Mouse (Mus musculus): ENCODE measurements at regions not wholly inside any gene's neighbourhood (a gene's known extent, or its start where the extent isn't known, plus 50 kb on each side); places are given as distances from the start of the nearest gene placed in this dataset.

DNA sequence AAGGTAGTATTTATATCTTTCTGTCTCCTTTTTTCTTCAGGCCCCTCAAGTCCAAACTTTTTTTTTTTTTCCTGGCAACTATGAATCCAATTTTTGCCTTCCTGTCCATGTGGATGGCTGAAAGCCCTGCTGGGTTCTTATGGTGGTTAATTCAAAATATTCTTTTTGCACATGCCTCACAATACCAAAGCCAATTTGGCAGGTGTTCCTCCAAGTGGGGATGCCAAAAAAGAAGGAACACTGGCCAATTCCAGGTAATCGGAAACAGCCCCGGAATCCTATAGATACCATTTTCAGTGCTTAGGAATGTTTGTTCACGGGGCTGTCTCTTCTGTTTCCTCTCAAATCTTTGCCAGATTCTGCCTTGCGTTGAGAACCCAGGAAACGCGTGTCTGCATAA, 448.2 kb downstream of the Tmem132b start:
- Histone ChIP-seq H3K27me3 (ENCODE audit: control insufficient read depth, insufficient read depth, low read length) (no peaks in the 10 kb centered on the region), H3K36me3 (ENCODE audit: control insufficient read depth, insufficient read depth, low read length) (no peaks in the 10 kb centered on the region), H3K27ac (ENCODE audit: low read depth, low read length) (no peak overlapping the region), H3K4me3 (ENCODE audit: low read depth, low read length) (no peak overlapping the region), H3K9me3 (ENCODE audit: control insufficient read depth, low read length) (no peaks in the 10 kb centered on the region), H3K9ac (replicated peaks; ENCODE audit: low read depth, low read length) (no peak overlapping the region), H3K4me2 (ENCODE audit: low read depth, low read length) (no peak overlapping the region), H3K4me1 (ENCODE audit: control insufficient read depth, insufficient read depth, low read length) (no peaks in the 10 kb centered on the region)
- 92% methylated on average over 6 of the region's 6 CpGs for WGBS
- no peak for ATAC-seq (ENCODE audit: low read depth)

DNA sequence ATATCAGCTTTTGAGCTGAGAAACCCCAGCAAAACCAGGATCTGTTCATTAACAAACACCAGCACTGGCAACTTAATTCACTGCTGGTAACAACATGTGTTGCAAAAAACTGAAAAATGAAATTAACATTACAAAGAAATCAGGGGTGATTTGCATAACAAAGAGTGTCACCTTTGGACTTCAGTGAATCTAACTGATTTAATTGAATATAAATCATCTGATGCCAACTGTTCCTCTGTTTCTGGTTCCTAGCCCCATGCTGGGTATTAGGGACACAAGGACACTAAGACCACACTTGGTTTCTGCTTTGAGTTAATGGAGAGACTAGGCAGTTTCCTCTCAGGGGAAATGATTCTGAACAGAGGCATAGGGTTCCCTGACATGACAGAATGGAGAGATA, 453.8 kb downstream of the Tmem132b start:
- H3K4me3 ChIP-seq (ENCODE audit: low read depth, low read length): no peak overlapping the region
- no peak overlapping the region for H3K4me2 ChIP-seq (ENCODE audit: low read depth, low read length)
- no peak overlapping the region for H3K27ac ChIP-seq (ENCODE audit: low read depth, low read length)
- H3K36me3 ChIP-seq (ENCODE audit: control insufficient read depth, insufficient read depth, low read length): no peaks in the 10 kb centered on the region
- H3K4me1 ChIP-seq (ENCODE audit: control insufficient read depth, insufficient read depth, low read length): no peaks in the 10 kb centered on the region
- ATAC-seq (ENCODE audit: low read depth): no peak
- H3K27me3 ChIP-seq (ENCODE audit: control insufficient read depth, insufficient read depth, low read length): no peaks in the 10 kb centered on the region
- no peak overlapping the region for H3K9ac ChIP-seq (replicated peaks; ENCODE audit: low read depth, low read length)
- no peaks in the 10 kb centered on the region for H3K9me3 ChIP-seq (ENCODE audit: control insufficient read depth, low read length)

DNA sequence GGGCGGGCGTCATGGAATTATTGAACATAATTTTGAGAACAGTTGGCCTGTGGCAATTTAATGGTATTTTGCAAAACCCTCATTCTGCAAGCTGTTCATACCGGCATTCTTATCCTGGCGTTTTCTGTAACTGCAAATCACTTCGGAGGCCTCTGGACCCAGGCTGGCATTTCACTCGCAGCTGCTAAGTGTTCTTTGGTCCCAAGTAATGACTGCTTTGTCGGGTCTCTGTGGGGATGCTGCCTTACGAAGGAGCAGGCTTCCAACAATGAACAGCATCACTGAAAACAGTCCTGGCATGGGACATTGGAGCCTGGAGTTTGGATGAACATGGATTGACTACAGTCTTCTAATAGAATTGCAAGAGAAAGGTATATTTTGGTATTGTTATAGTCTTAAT, 465.6 kb downstream of the Tmem132b start:
- no peaks in the 10 kb centered on the region for H3K36me3 ChIP-seq (ENCODE audit: control insufficient read depth, insufficient read depth, low read length)
- no peak for ATAC-seq (ENCODE audit: low read depth)

DNA sequence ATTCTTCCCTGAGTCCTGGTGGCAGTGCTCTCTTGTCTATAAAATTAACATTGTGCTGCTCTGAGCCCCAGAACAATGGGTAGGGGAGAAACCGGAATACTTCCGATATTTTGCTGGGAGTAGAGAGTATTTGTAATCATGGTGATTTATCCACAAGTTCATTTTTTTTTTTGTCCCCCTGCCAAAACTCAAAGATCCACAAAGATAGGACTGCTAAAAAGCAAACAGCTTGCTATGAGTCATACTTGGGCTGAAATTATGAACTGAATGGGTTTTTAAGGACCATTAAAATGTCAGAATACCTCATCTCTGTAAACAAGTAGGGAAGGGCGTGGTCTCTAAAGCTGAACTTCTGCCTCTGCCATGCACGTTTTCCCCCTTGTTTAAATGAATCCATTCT, 476.3 kb downstream of the Tmem132b start:
- Histone ChIP-seq H3K9ac (replicated peaks; ENCODE audit: low read depth, low read length) (no peak overlapping the region), H3K36me3 (ENCODE audit: control insufficient read depth, insufficient read depth, low read length) (no peaks in the 10 kb centered on the region), H3K9me3 (ENCODE audit: control insufficient read depth, low read length) (no peaks in the 10 kb centered on the region), H3K4me2 (ENCODE audit: low read depth, low read length) (no peak overlapping the region), H3K27me3 (ENCODE audit: control insufficient read depth, insufficient read depth, low read length) (no peaks in the 10 kb centered on the region), H3K27ac (ENCODE audit: low read depth, low read length) (no peak overlapping the region; the same call in 1 of the 2 replicates), H3K4me3 (ENCODE audit: low read depth, low read length) (no peak overlapping the region), H3K4me1 (ENCODE audit: control insufficient read depth, insufficient read depth, low read length) (no peaks in the 10 kb centered on the region)
- WGBS: 63% methylated on average over 4 of the region's 4 CpGs
- no peak for ATAC-seq (ENCODE audit: low read depth)

More for the DNA sequence above, 465.6 kb downstream of the Tmem132b start:
- Histone ChIP-seq H3K4me2 (ENCODE audit: low read depth, low read length) (no peak overlapping the region), H3K4me3 (ENCODE audit: low read depth, low read length) (no peak overlapping the region), H3K4me1 (ENCODE audit: control insufficient read depth, insufficient read depth, low read length) (no peaks in the 10 kb centered on the region), H3K9me3 (ENCODE audit: control insufficient read depth, low read length) (no peaks in the 10 kb centered on the region), H3K27me3 (ENCODE audit: control insufficient read depth, insufficient read depth, low read length) (no peaks in the 10 kb centered on the region), H3K27ac (ENCODE audit: low read depth, low read length) (no peak overlapping the region), H3K9ac (replicated peaks; ENCODE audit: low read depth, low read length) (no peak overlapping the region)
- 26% methylated on average over 8 of the region's 8 CpGs for WGBS

DNA sequence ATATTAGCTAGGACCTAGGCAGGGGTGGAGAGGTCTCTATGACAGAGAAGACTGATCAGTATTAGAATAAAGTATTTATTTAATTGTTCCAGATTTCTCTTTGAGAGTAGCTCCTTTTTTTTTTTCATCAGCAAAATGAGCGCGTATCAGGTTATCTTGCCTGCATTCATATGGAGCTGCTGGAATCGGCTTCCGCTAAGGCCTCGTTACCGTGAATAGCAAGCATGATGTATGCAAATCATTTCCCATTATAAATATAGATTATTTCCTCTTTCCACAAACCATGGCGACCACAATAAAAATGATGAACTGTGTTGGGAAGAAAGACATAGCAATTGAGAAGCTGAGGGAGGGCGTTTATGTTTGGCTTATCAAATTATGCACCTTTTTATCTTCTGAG, 476.7 kb downstream of the Tmem132b start:
- no peaks in the 10 kb centered on the region for H3K4me1 ChIP-seq (ENCODE audit: control insufficient read depth, insufficient read depth, low read length)
- no peak overlapping the region for H3K9ac ChIP-seq (replicated peaks; ENCODE audit: low read depth, low read length)
- no peaks in the 10 kb centered on the region for H3K36me3 ChIP-seq (ENCODE audit: control insufficient read depth, insufficient read depth, low read length)
- WGBS: 65% methylated on average over 8 of the region's 8 CpGs
- no peak overlapping the region for H3K27ac ChIP-seq (ENCODE audit: low read depth, low read length)
- H3K27me3 ChIP-seq (ENCODE audit: control insufficient read depth, insufficient read depth, low read length): no peaks in the 10 kb centered on the region
- H3K4me2 ChIP-seq (ENCODE audit: low read depth, low read length): no peak overlapping the region
- H3K4me3 ChIP-seq (ENCODE audit: low read depth, low read length): no peak overlapping the region
- H3K9me3 ChIP-seq (ENCODE audit: control insufficient read depth, low read length): no peaks in the 10 kb centered on the region
- no peak for ATAC-seq (ENCODE audit: low read depth)

DNA sequence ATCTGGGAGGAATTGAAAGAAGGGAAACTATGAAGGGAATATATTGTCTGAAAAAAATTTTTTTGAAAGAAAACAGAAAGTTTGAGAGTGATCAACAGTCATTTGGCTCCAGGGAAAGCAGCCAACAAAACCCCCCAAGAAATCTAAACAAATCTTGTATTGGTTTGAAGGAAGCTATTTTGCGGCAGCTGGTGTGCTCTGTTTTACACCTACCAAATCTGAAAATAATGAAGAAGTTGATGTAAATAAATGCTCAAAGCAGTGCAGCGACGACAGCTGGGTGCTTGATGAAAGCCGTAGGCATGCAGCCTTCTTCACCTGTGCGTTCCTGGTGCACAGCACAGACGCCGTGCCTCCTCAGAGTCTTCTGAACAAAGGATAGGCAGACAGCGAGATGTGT, 488.2 kb downstream of the Tmem132b start:
- Histone ChIP-seq H3K4me1 (ENCODE audit: control insufficient read depth, insufficient read depth, low read length) (no peaks in the 10 kb centered on the region), H3K9me3 (ENCODE audit: control insufficient read depth, low read length) (no peaks in the 10 kb centered on the region), H3K4me3 (ENCODE audit: low read depth, low read length) (no peak overlapping the region), H3K4me2 (ENCODE audit: low read depth, low read length) (no peak overlapping the region), H3K27ac (ENCODE audit: low read depth, low read length) (no peak overlapping the region), H3K9ac (replicated peaks; ENCODE audit: low read depth, low read length) (no peak overlapping the region), H3K36me3 (ENCODE audit: control insufficient read depth, insufficient read depth, low read length) (no peaks in the 10 kb centered on the region), H3K27me3 (ENCODE audit: control insufficient read depth, insufficient read depth, low read length) (no peaks in the 10 kb centered on the region)
- no peak for ATAC-seq (ENCODE audit: low read depth)
- 92% methylated on average over 8 of the region's 8 CpGs for WGBS

DNA sequence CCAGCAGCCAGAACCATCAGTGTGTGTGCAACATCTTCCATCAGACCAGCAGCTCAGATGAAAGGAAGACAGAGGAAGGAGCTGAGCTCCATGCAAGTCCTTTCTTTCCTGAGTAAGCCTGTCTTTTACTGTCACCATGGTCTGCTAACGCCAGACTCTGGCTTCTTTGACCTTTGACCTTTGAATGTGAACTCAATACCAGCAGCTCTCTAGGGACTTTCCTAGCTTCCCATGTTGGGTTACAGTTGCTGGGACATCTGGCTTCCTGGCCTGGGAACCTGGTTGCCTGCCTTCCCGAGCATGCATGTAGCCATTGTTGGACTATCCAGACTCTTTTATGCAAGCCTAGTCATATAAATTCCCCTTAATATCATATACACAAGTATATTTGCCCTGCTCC, 492.3 kb downstream of the Tmem132b start:
- H3K27ac ChIP-seq (ENCODE audit: low read depth, low read length): no peak overlapping the region
- ATAC-seq (ENCODE audit: low read depth): no peak
- H3K4me2 ChIP-seq (ENCODE audit: low read depth, low read length): no peak overlapping the region
- H3K36me3 ChIP-seq (ENCODE audit: control insufficient read depth, insufficient read depth, low read length): no peaks in the 10 kb centered on the region
- H3K4me3 ChIP-seq (ENCODE audit: low read depth, low read length): no peak overlapping the region
- 35% methylated on average over 2 of the region's 2 CpGs for WGBS
- H3K9ac ChIP-seq (replicated peaks; ENCODE audit: low read depth, low read length): no peak overlapping the region
- H3K9me3 ChIP-seq (ENCODE audit: control insufficient read depth, low read length): no peaks in the 10 kb centered on the region
- no peaks in the 10 kb centered on the region for H3K27me3 ChIP-seq (ENCODE audit: control insufficient read depth, insufficient read depth, low read length)
- H3K4me1 ChIP-seq (ENCODE audit: control insufficient read depth, insufficient read depth, low read length): no peaks in the 10 kb centered on the region

DNA sequence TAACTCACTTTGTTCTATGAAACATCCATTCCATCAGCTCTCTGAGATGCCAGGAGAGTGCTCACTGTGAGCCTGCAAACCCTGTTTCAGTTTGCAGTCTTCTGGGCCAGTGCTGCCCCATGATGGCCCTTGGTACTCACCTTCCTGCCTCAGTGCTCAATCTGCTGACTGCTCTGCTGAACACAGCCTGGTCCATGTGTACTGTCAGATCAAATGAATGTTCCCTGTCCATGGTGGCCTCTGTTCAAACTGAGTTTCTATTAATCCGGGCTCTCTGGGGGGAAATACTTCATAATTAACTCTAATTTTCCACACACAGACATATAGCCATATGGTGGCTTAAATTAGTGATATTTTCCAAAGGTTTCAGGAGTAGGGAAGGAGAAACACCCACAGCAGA, 503.3 kb downstream of the Tmem132b start:
- Histone ChIP-seq H3K4me2 (ENCODE audit: low read depth, low read length) (no peak overlapping the region), H3K27me3 (ENCODE audit: control insufficient read depth, insufficient read depth, low read length) (no peaks in the 10 kb centered on the region), H3K36me3 (ENCODE audit: control insufficient read depth, insufficient read depth, low read length) (no peaks in the 10 kb centered on the region), H3K9me3 (ENCODE audit: control insufficient read depth, low read length) (no peaks in the 10 kb centered on the region), H3K9ac (replicated peaks; ENCODE audit: low read depth, low read length) (no peak overlapping the region), H3K4me3 (ENCODE audit: low read depth, low read length) (no peak overlapping the region), H3K27ac (ENCODE audit: low read depth, low read length) (no peak overlapping the region), H3K4me1 (ENCODE audit: control insufficient read depth, insufficient read depth, low read length) (no peaks in the 10 kb centered on the region)
- WGBS: 85% methylated on average over 1 of the region's 1 CpGs
- no peak for ATAC-seq (ENCODE audit: low read depth)

DNA sequence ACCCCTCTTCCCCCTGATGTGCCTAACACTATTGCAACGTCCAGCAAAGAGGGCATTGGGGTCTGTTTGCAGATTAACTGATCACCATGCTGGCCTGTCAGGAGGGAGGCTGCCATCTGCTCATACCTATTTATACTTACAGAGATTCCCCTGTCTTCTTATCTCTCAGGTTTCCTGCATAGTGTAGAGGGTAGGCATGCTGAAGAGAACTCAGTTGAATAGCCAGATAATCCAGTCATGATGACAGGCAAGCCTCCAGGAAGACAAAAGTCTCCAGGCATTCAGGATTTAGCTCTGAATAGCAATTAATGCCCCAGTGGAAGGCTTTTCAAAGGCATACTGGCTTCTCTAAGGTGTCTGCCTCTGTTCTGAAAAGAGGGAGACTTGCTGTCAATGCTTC, 505.1 kb downstream of the Tmem132b start:
- WGBS: 11% methylated on average over 1 of the region's 1 CpGs

DNA sequence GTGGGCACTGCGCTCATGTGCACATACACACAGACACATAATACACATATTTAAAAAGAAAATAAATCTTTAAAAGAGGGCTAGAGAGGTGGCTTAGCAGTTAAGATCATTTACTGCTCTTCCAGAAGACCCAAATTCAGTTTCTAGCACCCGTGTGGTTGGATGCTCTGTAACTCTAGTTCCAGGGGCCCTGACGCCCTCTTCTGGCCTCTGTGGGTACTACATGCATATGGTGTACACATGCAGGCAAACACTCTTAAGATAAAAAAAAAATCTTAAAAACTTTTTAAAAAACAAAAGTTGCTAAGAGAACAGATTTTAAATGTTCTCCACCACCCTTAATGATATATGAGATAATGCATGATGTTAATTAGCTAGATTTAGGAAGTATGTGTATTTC, 514.2 kb downstream of the Tmem132b start:
- H3K9ac ChIP-seq (replicated peaks; ENCODE audit: low read depth, low read length): no peak overlapping the region
- 87% methylated on average over 3 of the region's 3 CpGs for WGBS
- no peaks in the 10 kb centered on the region for H3K36me3 ChIP-seq (ENCODE audit: control insufficient read depth, insufficient read depth, low read length)
- no peak overlapping the region for H3K4me2 ChIP-seq (ENCODE audit: low read depth, low read length)
- no peak overlapping the region for H3K4me3 ChIP-seq (ENCODE audit: low read depth, low read length)
- ATAC-seq (ENCODE audit: low read depth): no peak
- H3K4me1 ChIP-seq (ENCODE audit: control insufficient read depth, insufficient read depth, low read length): no peaks in the 10 kb centered on the region
- no peaks in the 10 kb centered on the region for H3K9me3 ChIP-seq (ENCODE audit: control insufficient read depth, low read length)
- H3K27me3 ChIP-seq (ENCODE audit: control insufficient read depth, insufficient read depth, low read length): no peaks in the 10 kb centered on the region
- no peak overlapping the region for H3K27ac ChIP-seq (ENCODE audit: low read depth, low read length)

More for the DNA sequence above, 505.1 kb downstream of the Tmem132b start:
- no peaks in the 10 kb centered on the region for H3K36me3 ChIP-seq (ENCODE audit: control insufficient read depth, insufficient read depth, low read length)
- no peak overlapping the region for H3K27ac ChIP-seq (ENCODE audit: low read depth, low read length)
- no peak overlapping the region for H3K9ac ChIP-seq (replicated peaks; ENCODE audit: low read depth, low read length)
- H3K4me3 ChIP-seq (ENCODE audit: low read depth, low read length): no peak overlapping the region
- H3K4me1 ChIP-seq (ENCODE audit: control insufficient read depth, insufficient read depth, low read length): no peaks in the 10 kb centered on the region
- ATAC-seq (ENCODE audit: low read depth): no peak
- H3K27me3 ChIP-seq (ENCODE audit: control insufficient read depth, insufficient read depth, low read length): no peaks in the 10 kb centered on the region
- H3K9me3 ChIP-seq (ENCODE audit: control insufficient read depth, low read length): no peaks in the 10 kb centered on the region
- no peak overlapping the region for H3K4me2 ChIP-seq (ENCODE audit: low read depth, low read length)
